Mouse (Mus musculus): ENCODE measurements around the gene Prr5l. TPM values are rescaled to one million over a fixed set of nuclear protein-coding genes. Genes with fewer than 3 reads are reported as not detected.

Prr5l gene
- polyA plus RNA-seq, 1 experiment from 2014 or later = 38.1 TPM

DNA sequence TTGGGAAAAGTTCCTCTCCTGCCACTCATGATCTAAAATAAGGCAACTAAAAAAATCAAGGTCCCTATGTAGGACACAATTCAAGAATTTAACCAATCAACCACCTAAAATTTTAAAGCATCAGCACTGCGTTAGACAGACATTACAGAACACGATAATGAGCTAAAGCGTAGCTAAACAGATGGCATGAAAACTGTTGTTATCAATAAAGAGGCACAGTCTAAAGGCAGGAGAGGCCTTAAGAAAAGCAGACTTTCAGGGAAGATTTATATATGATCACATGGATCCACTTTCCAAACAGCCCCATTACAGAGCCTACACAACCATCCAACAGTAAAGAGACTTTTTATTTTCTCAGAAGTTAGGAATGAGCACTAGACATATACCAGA, 217.1 kb downstream of the Prr5l start:
- no peak overlapping the region for H3K9ac ChIP-seq (ENCODE audit: low read depth, low read length)
- H3K4me2 ChIP-seq (ENCODE audit: low read length) = no peak overlapping the region
- no peaks in the 10 kb centered on the region for H3K9me3 ChIP-seq (replicated peaks; ENCODE audit: low read length)
- no peak for TF ChIP-seq CTCF (IDR thresholded peaks at IDR 0.05; ENCODE audit: low read depth)
- ATAC-seq (replicated peaks; ENCODE audit: low FRiP score, low read depth) = no peak
- no peak for DNase-seq (ENCODE audit: low spot score)
- no peaks in the 10 kb centered on the region for H3K4me1 ChIP-seq (replicated peaks; ENCODE audit: insufficient read depth, low read length)
- no peaks in the 10 kb centered on the region for H3K27me3 ChIP-seq (ENCODE audit: insufficient read depth, low read length)
- H3K36me3 ChIP-seq (ENCODE audit: insufficient read depth, low read length) = no peaks in the 10 kb centered on the region
- WGBS = 88% methylated on average over 3 of the region's 3 CpGs
- H3K27ac ChIP-seq = no peak overlapping the region
- H3K4me3 ChIP-seq (replicated peaks; ENCODE audit: low read depth, low read length) = no peak overlapping the region

- peak; percentile 73; the same call in 1 of the 2 replicates for ATAC-seq (replicated peaks; ENCODE audit: low FRiP score, low read depth)
- no peak overlapping the region for H3K4me2 ChIP-seq (ENCODE audit: low read length)
- WGBS = 24% methylated on average over 9 of the region's 9 CpGs
- H3K4me3 ChIP-seq (replicated peaks; ENCODE audit: low read depth, low read length) = no peak overlapping the region
- peak; percentile 97 for TF ChIP-seq CTCF (IDR thresholded peaks at IDR 0.05; ENCODE audit: low read depth)
- H3K27me3 ChIP-seq (ENCODE audit: insufficient read depth, low read length) = no peaks in the 10 kb centered on the region
- peak; percentile 92 for DNase-seq (ENCODE audit: low spot score)
- no peaks in the 10 kb centered on the region for H3K9me3 ChIP-seq (replicated peaks; ENCODE audit: low read length)
- H3K9ac ChIP-seq (ENCODE audit: low read depth, low read length) = no peak overlapping the region
- H3K36me3 ChIP-seq (ENCODE audit: insufficient read depth, low read length) = no peaks in the 10 kb centered on the region
- no peak overlapping the region for H3K27ac ChIP-seq
- H3K4me1 ChIP-seq (replicated peaks; ENCODE audit: insufficient read depth, low read length) = no peaks in the 10 kb centered on the region
Measured at GRCm38 (mm10) chr2:101665058-101665702, 217.6 kb downstream of the Prr5l start.

Other genes with a start within 250 kb of the Prr5l start
- 0.01 and 0.05 TPM in 2 replicates for gene Rag1, start 233.5 kb downstream of the Prr5l start, polyA plus RNA-seq (2015; fragmentation: Nextera tagmentation; extraction: Ambion mirVana)
- gene B230118H07Rik, start 233.5 kb downstream of the Prr5l start, polyA plus RNA-seq (2015; fragmentation: Nextera tagmentation; extraction: Ambion mirVana) = 65.8 and 75.1 TPM in 2 replicates
- gene Traf6, start 204.6 kb downstream of the Prr5l start, polyA plus RNA-seq (2015; fragmentation: Nextera tagmentation; extraction: Ambion mirVana) = 7.4 and 8.6 TPM in 2 replicates
- gene Commd9, start 3.2 kb upstream of the Prr5l start, polyA plus RNA-seq (2015; fragmentation: Nextera tagmentation; extraction: Ambion mirVana) = 73.1 and 74.3 TPM in 2 replicates

Measured in kidney, postnatal 0 days (tissue).